Mouse (Mus musculus): ENCODE data around the gene Abhd5.

GRCm38 (mm10) chr9:122310613-122311049 lies 40.8 kb upstream of the Abhd5 start:
- TF ChIP-seq TAL1 (conservative IDR thresholded peaks at IDR 0.05; ENCODE audit: low read depth, low read length) (no peak), CTCF (IDR thresholded peaks at IDR 0.05; ENCODE audit: low read depth, low read length) (peak; percentile 91)
